Mouse (Mus musculus) left cerebral cortex, adult 11 months (tissue): ENCODE measurements around the gene Art1.

Experiments
- DNase-seq: peaks from one replicate; pipeline ENCODE4 v3.0.0; 2022; ENCODE audit warnings: low spot score

The Art1 gene

GRCm38 (mm10) chr7:102109171-102109570 is 7.6 kb downstream of the Art1 start, which contains the start of gene Art5:
TSS of gene Art5 (minus strand) at chr7:102109489.
- no peak for DNase-seq

- DNase-seq, result no peak
Observed at GRCm38 (mm10) chr7:102109746-102110145, 8.2 kb downstream of the Art1 start.

- no peak for DNase-seq
Observed at GRCm38 (mm10) chr7:102113151-102113729, 11.7 kb downstream of the Art1 start.

GRCm38 (mm10) chr7:102116579-102117331 is 15.2 kb downstream of the Art1 start, which contains the start of gene Chrna10:
TSS of gene Chrna10 (minus strand) at chr7:102116828.
- no peak for DNase-seq

GRCm38 (mm10) chr7:102117382-102117781 is 15.8 kb downstream of the Art1 start:
- no peak for DNase-seq

GRCm38 (mm10) chr7:102120326-102120725 is 18.8 kb downstream of the Art1 start:
- no peak for DNase-seq

- no peak for DNase-seq
Observed at GRCm38 (mm10) chr7:102132395-102132794, 30.9 kb downstream of the Art1 start.

- DNase-seq, result no peak
Observed at GRCm38 (mm10) chr7:102137464-102137863, 35.9 kb downstream of the Art1 start.

GRCm38 (mm10) chr7:102137898-102138297 is 36.4 kb downstream of the Art1 start:
- DNase-seq, result no peak

GRCm38 (mm10) chr7:102153691-102154090 is 52.1 kb downstream of the Art1 start:
- DNase-seq, result no peak
